Mouse (Mus musculus) kidney, adult 2 months (tissue): ENCODE results near the gene Ptprd.

ENCODE experiments used
- CTCF ChIP-seq: fragments of 200-500 bp; conservative IDR thresholded peaks from 2 replicates; pipeline ENCODE4 v1.5.1; 2011; ENCODE audit warnings: low read depth, mild to moderate bottlenecking, control low read depth, low read length, moderate library complexity, mixed read lengths; ENCODE audit not compliant: insufficient read depth, insufficient read length
- POLR2A ChIP-seq: fragments of 200-500 bp; IDR thresholded peaks from one replicate; pipeline ENCODE4 v1.6.1; 2011; ENCODE audit warnings: low read depth, low read length, control low read depth

- TF ChIP-seq CTCF (no peak), POLR2A (no peak)
These were observed 1445.3 kb downstream of the Ptprd start for GRCm38 (mm10) chr4:76766429-76766828.
